Mouse (Mus musculus): Measurements from ENCODE around the gene Golt1a.

The Golt1a gene

DNA sequence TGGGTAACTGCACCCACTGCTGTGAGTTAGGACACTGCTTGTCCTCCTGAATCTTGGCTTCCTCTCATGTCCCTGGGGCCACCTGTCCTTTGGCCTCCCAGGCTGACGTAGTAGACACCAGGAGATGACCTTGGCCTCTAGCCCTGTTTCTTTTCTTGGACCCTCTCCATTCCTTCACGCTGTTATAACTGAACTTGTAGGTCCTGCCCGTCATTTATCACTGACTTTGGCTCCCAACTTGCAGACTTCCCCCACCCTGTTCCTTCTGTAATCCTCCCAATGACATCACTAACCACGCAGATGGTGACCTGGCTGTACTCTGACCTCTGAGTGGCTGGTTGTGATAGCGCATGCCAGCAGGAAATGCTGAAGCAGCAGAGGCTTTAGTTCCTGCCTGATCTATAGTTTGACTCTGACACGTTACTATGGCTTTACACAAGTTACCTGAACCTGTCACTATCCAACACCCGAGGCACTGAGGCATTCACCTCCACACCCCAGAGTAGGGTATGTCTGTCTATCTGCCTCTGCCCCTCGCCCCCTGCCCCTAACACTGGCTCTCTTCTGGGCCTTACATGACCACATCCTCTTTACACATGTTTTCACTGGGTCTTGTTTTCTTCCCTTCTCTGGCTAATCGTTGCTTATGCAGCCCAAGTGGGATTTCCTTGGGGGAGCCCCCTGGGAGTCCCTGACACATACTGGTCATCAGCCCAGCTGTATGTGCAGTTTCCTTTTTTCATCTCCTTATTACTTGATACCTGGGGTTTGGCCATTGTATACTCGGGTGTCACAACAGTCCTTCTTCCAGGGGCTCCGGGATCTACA lies 38.3 kb downstream of the Golt1a start:
- DNase-seq = no peak

DNA sequence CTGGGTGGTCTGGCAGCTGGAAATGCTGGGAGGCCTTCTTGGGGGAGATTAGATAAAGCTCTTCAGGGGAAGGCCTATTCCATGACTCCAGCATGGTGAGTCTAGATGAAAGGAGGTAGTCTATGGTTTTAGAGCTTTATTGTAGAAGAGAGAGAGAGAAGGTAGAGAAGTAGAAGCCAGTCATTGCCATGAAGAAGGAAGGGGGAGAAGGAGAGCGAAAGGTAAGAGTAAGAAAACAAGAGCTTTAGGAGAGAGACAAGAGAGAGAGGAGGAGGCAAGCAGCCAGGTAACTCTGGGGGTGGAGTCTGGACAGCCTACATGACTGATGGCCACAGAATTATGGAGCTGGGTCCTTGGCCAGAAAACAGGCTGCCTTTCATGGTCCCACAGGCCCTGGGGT lies 40.6 kb downstream of the Golt1a start, which contains the start of gene Ren1:
Ren1 (plus strand) TSS at position 301 of the 400 bp plus-strand sequence.
- no peak for DNase-seq

DNA sequence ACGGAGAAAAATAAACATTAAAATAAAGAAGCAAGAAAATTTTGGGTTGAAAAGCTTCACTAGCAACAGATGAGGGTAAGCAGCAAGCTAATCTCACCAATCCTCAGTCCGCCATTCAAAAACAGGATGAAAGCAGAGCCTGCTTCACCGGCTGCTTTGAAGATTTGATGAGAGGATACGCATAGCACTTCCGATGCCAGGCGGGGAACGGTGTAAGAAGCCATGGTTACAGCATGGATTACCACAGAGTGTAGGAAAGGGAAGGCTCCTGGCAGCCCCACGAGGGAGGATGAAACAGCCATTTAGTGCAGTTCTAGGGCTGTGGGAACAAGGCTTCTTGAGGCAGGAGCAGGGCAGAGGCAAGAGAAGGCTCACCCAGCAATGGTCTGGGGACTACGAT lies 42.2 kb downstream of the Golt1a start:
- DNase-seq = no peak

DNA sequence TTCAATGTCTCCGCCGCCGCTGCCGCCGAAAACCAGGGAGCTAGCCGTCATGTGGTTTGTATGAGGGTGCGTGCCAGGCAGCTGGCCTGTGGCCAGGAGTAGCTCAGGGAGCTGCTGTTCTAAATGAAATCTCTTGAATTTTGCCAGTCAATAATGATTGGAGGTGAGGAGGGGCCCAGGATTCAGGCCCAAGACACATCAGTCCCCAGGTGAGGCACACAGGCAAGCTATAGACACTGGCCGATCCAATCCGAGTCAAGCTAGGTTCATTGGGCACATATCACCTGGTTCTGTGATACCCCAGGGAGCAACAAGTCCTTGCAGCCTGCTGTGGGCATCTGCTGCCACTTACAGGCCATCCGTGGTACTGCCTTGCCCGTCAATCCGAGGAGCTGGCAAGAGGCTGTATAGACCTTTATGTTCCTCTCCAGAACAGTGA lies 43.8 kb downstream of the Golt1a start:
- peak; percentile 82 for DNase-seq

DNA sequence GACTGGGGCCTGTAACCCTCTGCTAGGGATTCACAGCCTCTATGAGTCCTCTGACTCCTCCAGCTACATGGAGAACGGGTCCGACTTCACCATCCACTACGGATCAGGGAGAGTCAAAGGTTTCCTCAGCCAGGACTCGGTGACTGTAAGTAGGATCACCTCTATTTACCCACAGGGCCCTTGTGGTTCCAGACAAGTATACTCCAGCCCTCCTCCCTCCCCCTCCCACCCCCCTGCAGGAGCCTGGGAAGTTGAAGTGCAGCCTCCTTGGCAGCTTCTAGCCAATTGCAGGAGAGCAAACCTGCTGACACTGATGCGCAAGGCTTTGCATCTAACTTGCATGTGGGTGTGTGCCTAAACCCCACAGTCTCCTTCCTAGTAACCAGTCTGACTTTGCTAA lies 45.9 kb downstream of the Golt1a start:
- no peak for DNase-seq

DNA sequence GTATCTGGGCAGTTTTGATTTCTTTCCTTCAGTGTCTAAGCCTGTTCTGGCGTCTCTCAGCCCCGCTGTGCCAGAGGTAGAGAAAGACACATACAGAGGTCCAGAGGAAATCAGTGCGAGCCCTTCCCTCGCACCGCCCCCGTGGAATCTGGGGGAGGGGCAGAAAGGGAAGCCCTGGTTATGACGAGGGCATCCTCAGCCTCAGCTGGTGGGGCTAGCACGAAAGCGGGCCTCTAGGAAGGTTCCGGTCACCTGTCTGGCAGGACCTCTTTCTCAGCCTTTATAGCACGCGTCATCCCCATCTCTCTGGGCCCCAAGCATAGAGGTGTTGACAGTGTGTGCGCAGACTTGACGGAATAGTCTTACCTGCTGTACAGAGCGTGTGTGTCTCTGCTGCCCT lies 46.3 kb downstream of the Golt1a start:
- DNase-seq = no peak

DNA sequence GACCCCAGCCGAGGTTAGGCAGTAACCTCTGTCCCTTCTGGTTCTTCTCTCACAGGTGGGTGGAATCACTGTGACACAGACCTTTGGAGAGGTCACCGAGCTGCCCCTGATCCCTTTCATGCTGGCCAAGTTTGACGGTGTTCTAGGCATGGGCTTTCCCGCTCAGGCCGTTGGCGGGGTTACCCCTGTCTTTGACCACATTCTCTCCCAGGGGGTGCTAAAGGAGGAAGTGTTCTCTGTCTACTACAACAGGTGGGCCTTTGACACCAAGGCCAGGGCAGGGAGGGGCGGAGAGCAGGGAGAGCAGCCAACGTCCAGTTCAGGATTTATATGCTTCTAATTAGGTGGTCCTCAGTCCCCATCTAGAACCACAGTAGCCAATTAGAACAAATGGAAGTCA lies 46.7 kb downstream of the Golt1a start:
- DNase-seq = no peak

DNA sequence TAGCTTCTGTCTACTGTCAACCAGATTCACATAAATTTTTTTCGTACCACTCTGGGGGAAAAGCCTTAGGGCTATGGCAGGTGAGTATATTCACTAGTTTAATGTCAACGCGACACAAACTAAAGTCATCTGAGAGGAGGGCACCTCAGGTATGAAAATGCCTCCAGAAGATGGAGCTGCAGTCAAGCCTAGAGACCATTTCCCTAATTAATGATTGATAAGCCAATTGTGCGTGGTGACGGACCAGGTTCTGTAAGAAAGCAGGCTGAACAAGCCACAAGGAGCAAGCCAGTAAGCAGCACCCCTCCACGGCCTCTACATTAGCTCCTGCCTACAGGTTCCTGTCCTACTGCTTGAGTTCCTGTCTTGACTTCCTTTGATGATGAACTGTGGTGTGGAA lies 51.4 kb downstream of the Golt1a start:
- DNase-seq = no peak

DNA sequence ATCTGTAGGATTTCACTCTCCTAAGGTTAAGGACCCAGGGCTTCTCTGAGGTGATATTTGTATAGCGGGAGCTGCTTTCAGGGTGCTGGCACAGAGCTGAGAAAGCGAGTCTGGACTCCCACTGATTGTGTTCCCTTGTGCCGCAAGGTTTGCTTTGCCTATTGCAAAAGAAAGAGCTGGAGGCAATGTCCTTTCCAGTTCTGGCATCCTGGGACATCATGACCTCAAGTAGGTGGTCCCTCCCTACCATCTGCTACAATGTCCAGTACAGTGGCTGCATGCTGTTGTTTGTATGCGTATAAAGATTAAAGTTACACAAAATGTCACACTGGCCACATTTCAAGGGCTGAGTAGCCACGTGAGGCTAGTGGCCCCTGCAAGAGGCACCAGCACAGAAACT lies 52.5 kb downstream of the Golt1a start:
- DNase-seq = no peak

DNA sequence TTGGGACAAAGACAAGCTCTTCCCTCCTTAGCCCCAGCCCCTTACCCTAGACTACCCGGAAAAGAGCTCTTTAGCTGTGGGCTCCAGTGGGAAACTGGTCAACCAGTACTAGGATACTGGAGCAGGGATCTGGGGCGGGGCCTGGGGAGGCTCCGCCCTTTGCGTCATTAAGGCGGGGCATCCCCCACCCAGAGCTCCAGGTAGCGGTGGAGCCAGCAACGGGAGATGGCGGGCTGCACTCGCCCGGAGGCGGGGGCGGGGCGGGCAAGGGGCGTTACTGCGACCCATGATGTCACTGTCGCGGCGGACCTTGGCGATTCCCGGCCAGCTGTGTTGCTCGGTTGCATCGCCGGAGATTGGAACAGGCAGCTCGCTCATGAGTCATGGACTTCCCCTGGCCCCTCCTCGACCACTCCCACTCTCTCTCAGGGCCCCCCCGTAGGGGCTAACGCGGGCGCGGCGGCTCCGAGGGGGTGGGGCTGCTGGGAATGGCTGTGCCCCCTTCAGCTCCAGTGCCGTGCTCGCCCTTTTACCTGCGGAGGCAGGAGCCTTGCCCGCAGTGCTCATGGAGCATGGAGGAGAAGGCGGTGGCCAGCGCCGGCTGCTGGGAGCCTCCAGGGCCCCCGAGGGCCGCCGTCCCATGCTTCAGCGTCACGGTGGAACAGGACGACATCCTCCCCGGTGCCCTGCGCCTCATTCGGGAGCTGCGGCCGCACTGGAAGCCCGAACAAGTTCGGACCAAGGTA lies 53.8 kb downstream of the Golt1a start, which contains the start of gene Etnk2:
Etnk2 (plus strand) TSS at position 297 of the 746 bp plus-strand sequence.
- peak; percentile 73 for DNase-seq

DNA sequence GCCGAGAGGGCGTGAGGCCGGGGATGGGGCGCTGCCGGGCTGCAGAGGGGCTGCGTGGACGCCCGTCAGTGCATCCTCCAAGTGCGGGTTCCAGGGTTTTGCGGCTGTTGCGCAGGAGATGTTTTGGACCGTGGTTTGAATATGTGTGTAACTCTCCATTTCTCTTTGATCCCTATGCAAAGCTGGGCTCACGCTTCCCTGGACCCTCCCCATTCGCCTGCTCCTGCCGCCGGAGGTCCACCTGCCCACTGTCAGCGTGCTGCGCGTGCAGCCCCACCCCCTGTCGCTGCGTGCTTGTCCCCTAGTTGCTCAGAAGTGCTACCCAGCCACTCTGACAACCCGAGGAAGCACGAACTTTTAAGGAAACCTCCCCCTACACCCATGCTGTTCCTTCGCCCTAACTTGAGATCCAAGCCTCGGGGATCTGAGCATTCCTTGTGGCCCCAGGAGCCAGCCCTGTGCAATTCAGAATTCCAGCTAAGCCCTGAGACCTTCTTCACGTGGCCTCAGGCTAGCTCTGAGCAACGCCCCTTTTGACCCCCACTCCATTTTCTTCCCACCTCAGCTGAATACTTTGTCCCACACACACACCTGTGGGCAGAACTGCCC lies 54.5 kb downstream of the Golt1a start:
- DNase-seq = no peak

DNA sequence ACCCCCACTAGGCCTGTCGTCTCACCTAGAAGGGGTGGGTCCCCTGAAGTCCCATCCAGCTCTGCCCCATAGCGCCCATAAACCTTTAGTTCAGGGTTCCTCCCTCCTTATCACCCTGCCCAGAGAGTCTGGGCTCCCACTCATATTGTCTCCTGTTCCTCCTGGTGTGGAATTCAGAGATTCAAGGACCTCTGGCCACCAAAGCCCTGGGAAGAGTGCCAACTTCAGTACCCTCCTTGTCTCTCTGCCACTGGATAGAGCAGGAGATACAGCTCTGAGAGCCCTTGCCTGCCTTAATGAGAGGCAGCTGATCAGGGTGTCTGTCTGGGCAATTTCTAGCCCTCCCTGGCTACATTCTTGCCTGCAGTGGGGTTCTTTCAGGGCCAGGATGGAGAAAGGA lies 55.3 kb downstream of the Golt1a start:
- DNase-seq = no peak

DNA sequence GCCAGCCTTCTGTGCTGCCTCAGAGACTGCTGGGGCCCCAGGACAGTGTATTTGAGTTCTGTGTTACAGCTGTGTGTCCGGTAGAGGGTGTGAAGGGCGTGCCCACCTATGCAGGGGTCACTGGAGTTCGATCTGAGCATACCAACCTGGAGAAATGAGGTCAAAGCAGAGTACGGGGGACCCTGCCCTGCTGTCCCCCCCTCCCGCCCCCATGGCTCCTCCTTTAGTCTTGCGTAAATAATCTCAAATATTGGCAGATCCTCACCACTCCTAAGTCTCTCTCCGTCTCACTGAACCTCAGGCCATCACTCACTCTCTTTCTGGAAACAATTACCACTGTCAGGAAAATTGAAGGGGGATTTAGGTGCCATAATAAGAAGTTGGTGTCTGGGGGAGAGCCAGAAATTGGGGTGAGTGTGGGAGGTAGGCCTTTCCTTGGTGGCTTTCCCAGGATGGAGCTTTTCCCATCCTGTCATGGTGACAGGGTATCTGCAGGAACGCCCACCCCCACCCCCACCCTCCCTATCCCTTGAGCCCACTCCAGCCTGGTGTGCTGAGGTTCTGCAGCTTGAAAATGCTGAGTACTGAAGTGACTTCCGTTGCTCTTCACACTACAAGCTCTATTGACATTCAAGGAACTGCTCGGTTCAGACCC lies 57.5 kb downstream of the Golt1a start:
- DNase-seq = no peak

DNA sequence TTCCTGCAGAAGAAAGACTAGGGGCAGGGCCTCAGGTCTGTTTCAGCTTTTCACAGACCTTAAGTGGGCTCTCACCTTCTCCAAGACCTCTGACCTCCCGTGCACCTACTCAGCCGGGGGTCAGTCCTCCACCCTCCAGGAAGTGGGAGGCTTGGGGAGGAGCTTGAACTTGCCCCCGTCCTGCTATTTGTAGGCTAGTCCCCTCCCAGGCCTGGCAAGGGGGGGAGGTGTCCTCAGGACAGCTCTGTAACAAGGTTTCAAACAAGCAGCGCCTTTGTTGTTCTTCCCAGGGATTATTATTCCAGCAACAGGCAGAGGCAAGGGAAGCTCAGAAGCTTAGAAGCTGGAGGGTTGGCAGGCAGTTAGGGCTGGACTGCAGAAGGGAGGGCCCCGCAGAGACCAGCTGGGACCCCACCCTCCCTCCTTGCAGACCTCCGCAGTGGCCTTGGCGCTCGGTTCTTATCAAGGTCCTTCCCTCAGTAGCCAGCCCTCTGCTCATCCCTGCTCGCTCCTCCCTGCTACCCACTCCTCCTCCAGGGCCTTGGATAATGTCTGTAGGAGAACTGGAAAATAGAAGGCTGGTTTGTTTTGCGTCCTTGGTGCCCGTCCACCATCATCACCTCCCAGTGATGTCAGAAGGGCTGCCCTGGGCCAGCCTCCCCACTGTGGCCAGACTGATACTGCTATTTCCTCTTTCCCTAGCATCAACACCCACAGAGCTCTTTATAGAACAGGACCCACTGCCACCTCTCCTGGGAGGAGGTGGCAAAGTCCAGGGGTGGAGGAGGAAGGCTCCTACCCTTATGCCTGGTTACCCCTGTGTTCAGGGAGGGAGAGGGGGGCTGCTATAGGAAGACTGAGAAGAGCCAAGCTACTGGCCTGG lies 58.2 kb downstream of the Golt1a start:
- DNase-seq = no peak

DNA sequence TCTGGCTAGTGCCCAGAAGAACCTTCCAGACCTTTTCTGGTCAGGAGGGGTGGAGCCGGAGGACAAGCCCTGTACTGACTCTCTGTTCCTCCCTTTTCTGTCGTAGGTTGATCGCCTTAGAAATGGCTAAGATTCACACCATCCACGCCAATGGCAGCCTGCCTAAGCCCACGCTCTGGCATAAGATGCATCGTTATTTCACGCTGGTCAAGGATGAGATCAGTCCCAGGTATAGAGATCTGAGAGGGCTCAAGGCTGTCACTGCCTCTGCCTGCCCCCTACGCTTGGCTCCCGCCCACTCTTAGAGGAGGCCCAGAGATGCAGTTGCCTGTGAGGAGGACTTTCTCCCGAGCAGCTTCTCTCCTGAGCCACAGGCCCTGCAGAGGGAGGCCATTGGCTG lies 59.0 kb downstream of the Golt1a start:
- DNase-seq = peak; percentile 61

DNA sequence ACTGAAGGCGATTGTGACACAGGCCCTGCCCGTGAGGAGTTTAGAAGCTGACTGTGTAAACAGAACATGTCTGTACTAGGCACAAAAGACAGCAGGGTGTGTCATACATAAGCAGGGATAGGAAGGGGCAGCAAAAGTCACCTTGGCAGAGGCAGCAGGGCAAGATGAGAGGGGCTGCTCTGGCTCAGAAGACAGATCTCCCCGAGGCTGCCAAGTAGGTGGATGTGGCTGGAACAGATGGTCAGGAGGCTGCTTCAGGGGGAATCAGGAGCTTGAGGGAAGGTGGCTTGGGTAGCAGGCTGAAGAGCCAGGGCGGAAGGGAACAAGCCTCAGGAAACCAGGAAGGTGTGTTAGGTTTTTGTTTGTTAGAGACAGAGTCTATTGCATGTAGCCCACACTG lies 60.8 kb downstream of the Golt1a start:
- DNase-seq = no peak

DNA sequence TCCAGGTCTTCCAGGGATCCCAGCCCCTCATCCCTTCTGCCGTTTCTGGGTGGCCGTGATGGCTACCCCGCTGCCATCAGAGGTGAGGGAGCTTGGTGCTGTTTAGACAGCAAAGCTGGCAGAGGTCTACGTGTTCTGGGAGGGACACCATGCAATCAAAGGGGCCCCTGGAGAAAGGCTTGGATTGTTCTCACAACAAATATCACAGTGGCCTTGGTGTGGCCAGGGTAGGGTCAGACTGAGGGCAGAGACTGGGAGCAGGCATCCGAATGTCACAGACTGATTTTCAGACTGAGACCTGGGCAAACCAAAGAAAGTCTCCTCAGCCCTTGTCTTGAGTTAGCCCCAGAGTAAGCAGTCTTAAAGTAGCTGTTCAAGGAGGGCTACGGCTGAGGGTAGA lies 61.8 kb downstream of the Golt1a start:
- no peak for DNase-seq

DNA sequence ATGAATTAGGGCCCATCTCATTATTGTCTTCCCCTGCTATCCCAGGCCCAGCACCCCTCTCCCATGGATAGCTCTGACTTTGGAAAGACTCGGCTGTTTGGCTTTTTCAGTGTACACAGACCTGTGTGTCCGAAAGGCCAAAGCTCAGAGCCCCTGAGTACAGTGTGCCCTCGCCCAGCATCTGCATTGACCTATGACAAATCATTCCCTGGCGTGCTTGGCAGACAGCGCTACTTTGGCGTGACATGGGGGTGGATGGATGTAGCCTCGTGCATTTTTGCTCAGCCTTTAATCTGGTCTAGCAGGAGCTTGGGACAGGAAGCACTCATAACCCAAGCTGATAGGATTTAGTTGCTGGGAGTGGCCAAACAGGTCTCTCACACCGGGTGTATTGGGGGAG lies 62.5 kb downstream of the Golt1a start:
- DNase-seq = no peak

Measured in right cerebral cortex, postnatal 25 days (tissue).